Mouse (Mus musculus) CH12.LX (cell line): ENCODE measurements at regions not wholly inside any gene's neighbourhood (a gene's known extent, or its start where the extent isn't known, plus 50 kb on each side); places are given as distances from the start of the nearest gene placed in this dataset.

ENCODE experiments used
- CHD1 ChIP-seq: IDR thresholded peaks from 2 replicates; pipeline ENCODE4 v1.6.1; 2012; ENCODE audit warnings: low read depth, low read length, improper control_type of control experiment, inconsistent platforms
- CTCF ChIP-seq, 2 experiments: IDR thresholded peaks in 1 of 2; conservative IDR thresholded peaks in 1 of 2; 2 replicates each; pipeline ENCODE4 v1.5.1; 2011 to 2012; ENCODE audit warnings: low read depth in 2 of 2, low read length in 2 of 2, improper control_type of control experiment in 1 of 2, inconsistent platforms in 1 of 2, mild to moderate bottlenecking in 1 of 2, moderate library complexity in 1 of 2
- ELF1 ChIP-seq: IDR thresholded peaks from 2 replicates; pipeline ENCODE4 v1.6.1; 2014; ENCODE audit warnings: low read depth, mild to moderate bottlenecking, inconsistent platforms, low read length, improper control_type of control experiment
- EP300 ChIP-seq: IDR thresholded peaks from 2 replicates; pipeline ENCODE4 v1.6.1; 2011; ENCODE audit warnings: low read length, improper control_type of control experiment
- GABPA ChIP-seq: IDR thresholded peaks from 2 replicates; pipeline ENCODE4 v1.6.1; 2012; ENCODE audit warnings: low read depth, low read length, improper control_type of control experiment, inconsistent platforms; ENCODE audit not compliant: insufficient replicate concordance
- MAZ ChIP-seq: IDR thresholded peaks from 2 replicates; pipeline ENCODE4 v1.6.1; 2012; ENCODE audit warnings: low read depth, mild to moderate bottlenecking, inconsistent platforms, low read length, improper control_type of control experiment, moderate library complexity
- PAX5 ChIP-seq: IDR thresholded peaks from 2 replicates; pipeline ENCODE4 v1.6.1; 2012; ENCODE audit warnings: low read length, inconsistent platforms, mixed read lengths
- POLR2A ChIP-seq: IDR thresholded peaks from 2 replicates; pipeline ENCODE4 v1.6.1; 2011; ENCODE audit warnings: low read depth, mild to moderate bottlenecking, improper control_type of control experiment, low read length
- RAD21 ChIP-seq: IDR thresholded peaks from 2 replicates; pipeline ENCODE4 v1.6.1; 2011; ENCODE audit warnings: low read depth, mild to moderate bottlenecking, low read length, improper control_type of control experiment, moderate library complexity

- TF ChIP-seq GABPA (no peak), CTCF (conservative IDR thresholded peaks at IDR 0.05 in 1 of 2, IDR thresholded peaks at IDR 0.05 in 1 of 2; ENCODE audit: low read depth in 2 of 2, low read length in 2 of 2) (no peak), PAX5 (no peak), CHD1 (no peak), RAD21 (no peak), ELF1 (no peak), MAZ (no peak), EP300 (no peak), POLR2A (no peak)
Observed at GRCm38 (mm10) chr10:99556353-99557036, 203.0 kb downstream of the Csl start.
